Mouse (Mus musculus): ENCODE measurements around the gene Mrpl19. TPM values are rescaled to one million over a fixed set of nuclear protein-coding genes. Genes with fewer than 3 reads are reported as not detected.

The Mrpl19 gene
- polyA plus RNA-seq, 1 experiment from 2014 or later, result 41.9 TPM

DNA sequence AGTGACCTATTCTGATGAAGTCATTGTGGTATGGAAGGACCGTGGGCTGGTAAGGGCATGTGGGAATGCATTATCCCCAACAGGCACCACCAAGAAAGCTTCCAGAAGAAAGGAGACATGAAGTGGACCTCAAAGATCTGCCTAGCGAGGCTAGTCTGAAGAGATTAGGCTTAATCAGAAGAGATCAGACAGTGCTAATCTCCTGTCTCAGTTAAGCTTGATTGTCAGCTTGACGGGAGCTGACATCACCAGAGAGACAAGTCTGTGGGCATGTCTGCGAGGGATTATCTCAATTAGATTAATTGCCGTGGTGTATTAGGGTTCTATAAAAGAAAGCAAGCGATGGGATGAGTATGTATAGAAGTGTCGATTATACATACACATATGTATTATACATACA, 5.4 kb upstream of the Mrpl19 start:
- Histone ChIP-seq H3K9me3 (no peaks in the 10 kb centered on the region), H3K9ac (replicated peaks) (no peak overlapping the region), H3K4me3 (replicated peaks) (no peak overlapping the region), H3K4me2 (replicated peaks) (no peak overlapping the region), H3K36me3 (no peaks in the 10 kb centered on the region), H3K27ac (no peak overlapping the region), H3K27me3 (peaks cover 6% of the 10 kb centered on the region; the same call in 1 of the 2 replicates), H3K4me1 (replicated peaks) (no peaks in the 10 kb centered on the region)
- no peak for ATAC-seq
- 28% methylated on average over 7 of the region's 7 CpGs for WGBS

DNA sequence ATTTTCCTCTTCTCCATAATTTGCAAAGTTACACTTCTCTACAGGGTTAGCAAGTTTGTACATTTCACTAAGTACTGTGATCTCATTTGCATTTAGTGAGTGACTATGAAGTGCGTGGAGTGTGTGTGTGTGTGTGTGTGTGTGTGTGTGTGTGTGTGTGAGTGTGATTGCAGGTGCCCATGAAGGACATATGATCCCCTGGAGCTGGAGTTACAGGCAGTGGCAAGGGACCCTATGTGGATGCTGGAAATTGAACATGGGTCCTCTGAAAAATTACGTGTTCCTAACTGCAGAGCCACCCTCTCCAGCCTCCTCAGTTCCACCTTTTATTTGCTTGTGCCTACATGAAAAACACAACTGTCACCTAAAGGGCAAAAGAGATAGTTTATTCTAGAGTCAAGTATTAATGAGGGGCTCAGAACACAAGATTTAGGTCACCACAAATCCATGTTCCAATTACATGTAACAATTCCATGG, 348 bp upstream of the Mrpl19 start:
- ATAC-seq, result peak; percentile 85; the same call in 1 of the 2 replicates
- Histone ChIP-seq H3K4me2 (replicated peaks) (peak overlapping the region; percentile 77), H3K9me3 (no peaks in the 10 kb centered on the region), H3K4me3 (replicated peaks) (peak overlapping the region; percentile 92), H3K9ac (replicated peaks) (no peak overlapping the region), H3K36me3 (peaks cover 27% of the 10 kb centered on the region), H3K27me3 (peaks cover 6% of the 10 kb centered on the region; the same call in 1 of the 2 replicates), H3K27ac (no peak overlapping the region), H3K4me1 (replicated peaks) (peaks cover 10% of the 10 kb centered on the region)
- WGBS, result 47% methylated on average over 2 of the region's 2 CpGs

DNA sequence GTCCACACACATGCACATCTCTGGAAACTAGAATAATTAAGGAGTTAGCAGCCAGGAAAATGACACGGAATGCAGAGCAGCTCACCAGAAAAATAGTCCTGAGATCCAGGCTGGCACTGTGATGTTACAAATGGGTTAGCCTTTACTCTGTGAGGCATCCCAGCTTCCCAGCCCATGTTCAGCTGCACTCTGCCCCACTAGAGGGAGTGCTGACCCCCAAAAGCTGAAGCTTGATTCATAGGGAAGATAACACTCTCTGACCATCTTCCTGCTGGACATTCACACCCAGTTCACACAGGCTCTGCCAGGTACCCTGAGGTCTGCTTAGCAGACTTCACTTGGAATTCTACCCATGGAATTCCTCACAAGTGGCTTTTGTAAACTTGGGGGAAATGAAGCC, 5.5 kb downstream of the Mrpl19 start:
- no peak for ATAC-seq
- WGBS, result 89% methylated on average over 1 of the region's 1 CpGs
- no peaks in the 10 kb centered on the region for H3K9me3 ChIP-seq
- H3K4me3 ChIP-seq (replicated peaks), result no peak overlapping the region
- H3K27me3 ChIP-seq, result no peaks in the 10 kb centered on the region
- peaks cover 79% of the 10 kb centered on the region for H3K36me3 ChIP-seq
- no peak overlapping the region for H3K4me2 ChIP-seq (replicated peaks)
- peaks cover 9% of the 10 kb centered on the region for H3K4me1 ChIP-seq (replicated peaks)
- no peak overlapping the region for H3K9ac ChIP-seq (replicated peaks)
- H3K27ac ChIP-seq, result no peak overlapping the region

DNA sequence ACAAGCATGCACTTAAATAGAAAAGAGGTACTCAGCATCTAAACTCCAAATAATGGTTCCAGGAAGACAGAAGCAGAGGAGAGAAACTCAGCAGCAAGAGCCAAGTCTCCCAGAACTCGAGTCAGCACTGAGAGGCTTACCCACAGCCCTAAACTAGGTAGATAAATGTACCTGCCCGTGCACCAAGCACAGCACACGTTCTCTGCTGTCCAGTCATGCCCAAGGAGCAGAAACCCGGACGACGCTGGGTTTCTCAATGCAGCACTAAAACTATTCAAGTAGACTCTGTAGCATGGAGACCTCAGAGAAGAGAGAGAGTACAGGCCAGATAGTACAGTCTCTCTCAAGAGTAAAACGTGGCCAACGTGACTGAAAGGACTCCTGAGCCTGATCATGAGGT, 5.9 kb downstream of the Mrpl19 start:
- 94% methylated on average over 8 of the region's 8 CpGs for whole genome bisulfite sequencing
- peaks cover 83% of the 10 kb centered on the region for H3K36me3 ChIP-seq
- no peak overlapping the region for H3K4me2 ChIP-seq (replicated peaks)
- H3K27ac ChIP-seq, result no peak overlapping the region
- H3K9me3 ChIP-seq, result no peaks in the 10 kb centered on the region
- H3K27me3 ChIP-seq, result no peaks in the 10 kb centered on the region
- H3K4me1 ChIP-seq (replicated peaks), result peaks cover 5% of the 10 kb centered on the region
- H3K9ac ChIP-seq (replicated peaks), result no peak overlapping the region
- no peak overlapping the region for H3K4me3 ChIP-seq (replicated peaks)
- ATAC-seq, result no peak

DNA sequence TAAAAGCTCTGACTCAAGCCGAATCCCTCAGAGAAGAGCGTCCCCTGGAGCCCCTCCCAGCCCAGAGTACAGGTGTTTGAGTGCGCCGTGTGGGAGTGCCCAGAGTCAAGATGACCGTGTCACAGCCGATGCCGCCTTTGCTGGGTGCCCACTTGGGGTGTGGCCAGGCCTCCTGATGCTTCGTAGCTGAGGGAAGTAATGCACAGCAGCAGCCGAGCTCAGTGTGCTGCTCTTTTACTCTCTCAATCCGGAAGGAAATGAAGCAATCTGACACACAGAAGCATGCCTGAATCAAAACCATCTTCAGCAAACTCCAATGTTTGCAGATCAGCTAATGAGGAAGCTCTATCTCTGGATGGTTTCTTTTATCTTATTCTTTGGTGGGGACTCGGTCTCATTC, 7.8 kb downstream of the Mrpl19 start:
- H3K4me3 ChIP-seq (replicated peaks), result no peak overlapping the region
- no peak overlapping the region for H3K27ac ChIP-seq
- H3K9me3 ChIP-seq, result no peaks in the 10 kb centered on the region
- H3K4me2 ChIP-seq (replicated peaks), result no peak overlapping the region
- no peak overlapping the region for H3K9ac ChIP-seq (replicated peaks)
- H3K36me3 ChIP-seq, result peaks cover 86% of the 10 kb centered on the region
- ATAC-seq, result no peak
- no peaks in the 10 kb centered on the region for H3K4me1 ChIP-seq (replicated peaks)
- H3K27me3 ChIP-seq, result no peaks in the 10 kb centered on the region
- WGBS, result 92% methylated on average over 11 of the region's 11 CpGs

DNA sequence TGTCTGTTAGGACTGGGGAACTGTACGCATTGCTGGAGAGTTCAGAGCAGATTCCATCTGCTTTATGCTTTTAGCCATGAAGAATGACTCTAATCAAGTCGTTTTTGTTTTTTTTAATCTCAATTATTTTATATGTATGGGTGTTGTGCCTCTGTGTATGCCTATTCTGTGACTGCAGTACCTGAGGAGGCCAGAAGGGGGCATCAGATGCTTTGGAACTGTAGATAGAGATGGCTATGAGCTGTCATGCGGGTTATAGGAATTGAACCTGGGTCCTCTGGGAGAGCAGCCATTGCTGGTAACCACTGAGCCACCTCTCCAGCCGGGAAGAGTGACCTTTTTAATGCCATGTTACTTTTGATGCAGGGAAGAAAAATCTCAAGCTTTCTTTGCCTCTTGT, 9.4 kb downstream of the Mrpl19 start:
- peaks cover 85% of the 10 kb centered on the region for H3K36me3 ChIP-seq
- WGBS, result 96% methylated on average over 4 of the region's 4 CpGs
- no peaks in the 10 kb centered on the region for H3K9me3 ChIP-seq

DNA sequence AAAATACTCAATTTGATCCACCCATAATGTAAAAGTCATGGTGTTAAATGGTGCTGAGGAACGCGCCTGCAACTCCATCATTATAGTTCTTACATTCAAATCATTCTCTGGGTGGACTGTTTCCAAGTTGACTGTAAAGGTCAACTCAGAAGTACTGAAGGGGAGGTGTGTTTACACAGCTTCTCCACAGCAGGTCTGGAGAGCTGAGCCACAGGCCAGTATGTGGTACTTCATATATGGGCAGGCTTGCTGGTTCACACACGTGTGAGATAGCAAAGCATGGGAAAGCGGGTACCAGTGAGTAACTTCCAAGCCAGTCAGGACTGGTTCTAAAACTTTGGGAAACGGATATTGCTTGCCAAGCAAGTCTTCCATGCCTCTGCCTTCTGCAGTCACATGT, 10.6 kb downstream of the Mrpl19 start:
- H3K9ac ChIP-seq (replicated peaks), result no peak overlapping the region
- no peak overlapping the region for H3K27ac ChIP-seq
- H3K9me3 ChIP-seq, result no peaks in the 10 kb centered on the region
- H3K36me3 ChIP-seq, result peaks cover 81% of the 10 kb centered on the region
- whole genome bisulfite sequencing, result 95% methylated on average over 5 of the region's 5 CpGs
- H3K4me3 ChIP-seq (replicated peaks), result no peak overlapping the region
- no peak for ATAC-seq
- H3K4me2 ChIP-seq (replicated peaks), result no peak overlapping the region
- no peaks in the 10 kb centered on the region for H3K27me3 ChIP-seq
- H3K4me1 ChIP-seq (replicated peaks), result no peaks in the 10 kb centered on the region

More for the DNA sequence above, 9.4 kb downstream of the Mrpl19 start:
- no peak overlapping the region for H3K4me2 ChIP-seq (replicated peaks)
- no peak for ATAC-seq
- H3K4me1 ChIP-seq (replicated peaks), result no peaks in the 10 kb centered on the region
- no peaks in the 10 kb centered on the region for H3K27me3 ChIP-seq
- no peak overlapping the region for H3K9ac ChIP-seq (replicated peaks)
- H3K27ac ChIP-seq, result no peak overlapping the region
- no peak overlapping the region for H3K4me3 ChIP-seq (replicated peaks)

DNA sequence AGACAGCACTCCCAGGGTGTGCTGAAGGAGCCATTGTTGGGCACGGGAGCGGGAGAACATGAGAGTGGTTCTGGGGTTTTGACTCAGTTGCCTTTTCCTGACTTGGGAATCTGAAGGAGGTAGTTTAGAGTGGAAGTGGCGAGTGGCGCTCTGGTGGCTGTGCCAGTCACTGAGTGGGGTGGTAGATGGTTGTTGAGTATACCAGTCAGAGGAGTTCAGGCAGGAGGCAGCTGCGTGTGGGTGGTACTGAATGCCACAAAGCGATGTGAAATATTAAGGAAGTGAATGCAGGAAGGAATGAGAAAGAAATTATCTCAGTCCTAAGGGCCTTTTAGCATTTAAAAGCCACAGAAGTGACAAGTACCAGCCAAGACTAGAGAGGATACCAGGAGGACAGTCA, 18.9 kb downstream of the Mrpl19 start:
- Histone ChIP-seq H3K9ac (replicated peaks) (no peak overlapping the region), H3K27ac (no peak overlapping the region), H3K36me3 (peaks cover 76% of the 10 kb centered on the region), H3K9me3 (no peaks in the 10 kb centered on the region), H3K4me2 (replicated peaks) (no peak overlapping the region), H3K27me3 (no peaks in the 10 kb centered on the region), H3K4me3 (replicated peaks) (no peak overlapping the region), H3K4me1 (replicated peaks) (no peaks in the 10 kb centered on the region)
- 93% methylated on average over 6 of the region's 6 CpGs for WGBS
- ATAC-seq, result no peak

DNA sequence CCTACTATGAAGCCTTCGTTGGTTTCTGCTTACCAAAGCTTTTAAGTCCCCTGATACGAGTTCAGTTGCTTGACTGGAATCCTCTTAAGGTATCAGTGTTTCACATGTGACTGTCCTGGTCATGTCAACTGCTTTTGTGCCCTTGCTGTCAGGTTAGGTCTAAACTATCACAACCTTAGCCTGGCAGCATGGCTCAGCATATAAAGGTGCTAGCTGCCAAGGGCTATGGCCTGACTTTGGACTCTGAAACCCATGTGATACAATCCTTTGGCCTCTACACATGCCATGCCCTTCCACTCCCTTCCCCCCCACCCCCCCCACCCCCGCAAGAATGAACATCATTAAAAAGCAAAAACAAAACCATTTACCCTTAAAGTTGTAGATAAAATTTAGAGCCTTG, 21.3 kb downstream of the Mrpl19 start:
- H3K4me1 ChIP-seq (replicated peaks), result no peaks in the 10 kb centered on the region
- no peak overlapping the region for H3K4me3 ChIP-seq (replicated peaks)
- H3K9ac ChIP-seq (replicated peaks), result no peak overlapping the region
- H3K36me3 ChIP-seq, result peaks cover 83% of the 10 kb centered on the region
- H3K4me2 ChIP-seq (replicated peaks), result no peak overlapping the region
- no peaks in the 10 kb centered on the region for H3K9me3 ChIP-seq
- WGBS, result 92% methylated on average over 3 of the region's 3 CpGs
- ATAC-seq, result no peak
- no peaks in the 10 kb centered on the region for H3K27me3 ChIP-seq
- H3K27ac ChIP-seq, result no peak overlapping the region

DNA sequence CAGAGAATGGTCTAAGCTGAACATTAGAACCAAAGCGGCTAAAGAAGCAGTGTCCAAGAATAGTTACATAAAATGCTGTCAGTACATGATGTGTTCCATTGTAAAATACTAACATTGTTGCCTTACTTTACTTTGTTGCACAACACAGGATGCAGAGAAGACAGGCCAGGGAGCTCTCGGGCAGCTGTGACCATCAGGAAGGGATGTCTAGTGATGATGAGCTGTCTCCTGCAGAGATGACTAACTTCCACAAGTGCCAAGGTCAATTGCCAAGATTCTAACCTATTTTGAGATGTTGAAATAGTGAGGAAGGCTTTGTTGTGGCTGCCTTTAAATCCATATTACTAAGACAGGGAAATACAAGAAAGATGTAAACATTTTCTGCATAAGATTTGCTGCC, 22.5 kb downstream of the Mrpl19 start:
- no peak for ATAC-seq
- Histone ChIP-seq H3K4me3 (replicated peaks) (no peak overlapping the region), H3K27ac (no peak overlapping the region), H3K27me3 (no peaks in the 10 kb centered on the region), H3K9ac (replicated peaks) (no peak overlapping the region), H3K36me3 (peaks cover 75% of the 10 kb centered on the region), H3K4me2 (replicated peaks) (no peak overlapping the region), H3K4me1 (replicated peaks) (no peaks in the 10 kb centered on the region), H3K9me3 (no peaks in the 10 kb centered on the region)
- WGBS, result 95% methylated on average over 2 of the region's 2 CpGs

DNA sequence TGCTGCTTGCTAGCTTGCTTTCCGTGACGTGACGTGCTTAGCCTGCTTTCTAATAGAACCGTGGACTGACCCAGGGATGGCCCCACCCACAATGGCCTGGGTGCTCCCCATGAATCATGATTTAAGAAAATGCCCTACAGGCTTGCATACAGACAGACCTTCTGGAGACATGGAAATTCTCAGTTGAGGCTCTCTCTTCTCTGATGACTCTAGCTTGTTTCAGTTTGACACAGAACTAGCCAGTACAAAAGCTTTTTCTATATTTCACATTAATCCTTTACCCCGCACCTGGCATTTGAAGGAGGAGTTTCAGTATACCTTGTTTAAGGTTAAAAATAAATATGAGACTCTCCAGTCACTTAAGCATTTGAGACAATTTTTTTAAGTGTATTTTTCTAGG, 24.0 kb downstream of the Mrpl19 start:
- H3K4me2 ChIP-seq (replicated peaks), result no peak overlapping the region
- no peak for ATAC-seq
- H3K36me3 ChIP-seq, result peaks cover 74% of the 10 kb centered on the region
- H3K9ac ChIP-seq (replicated peaks), result no peak overlapping the region
- WGBS, result 94% methylated on average over 5 of the region's 5 CpGs
- no peaks in the 10 kb centered on the region for H3K27me3 ChIP-seq
- H3K4me3 ChIP-seq (replicated peaks), result no peak overlapping the region
- H3K27ac ChIP-seq, result no peak overlapping the region
- H3K4me1 ChIP-seq (replicated peaks), result no peaks in the 10 kb centered on the region
- H3K9me3 ChIP-seq, result no peaks in the 10 kb centered on the region

DNA sequence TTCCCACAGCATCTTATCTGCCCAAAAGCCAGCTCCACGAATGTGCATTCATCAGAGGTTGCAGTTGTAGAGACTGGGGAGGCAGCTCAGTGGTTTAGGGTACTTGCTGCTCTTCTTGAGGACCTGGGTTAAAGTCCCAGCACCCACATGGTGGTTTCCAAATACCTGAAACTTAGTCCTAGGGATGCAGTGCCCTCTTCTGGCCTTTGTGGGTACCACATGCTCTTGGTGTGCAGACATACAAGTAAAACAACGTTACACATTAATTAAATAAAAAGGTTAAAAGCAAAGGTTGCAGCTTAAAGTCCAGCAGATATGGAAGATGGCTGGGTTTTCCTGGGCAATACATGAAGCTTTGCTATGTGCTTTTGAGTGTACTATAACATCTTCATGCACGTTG, 32.5 kb downstream of the Mrpl19 start:
- Histone ChIP-seq H3K4me3 (replicated peaks) (no peak overlapping the region), H3K9me3 (no peaks in the 10 kb centered on the region), H3K9ac (replicated peaks) (no peak overlapping the region), H3K4me1 (replicated peaks) (no peaks in the 10 kb centered on the region), H3K36me3 (peaks cover 73% of the 10 kb centered on the region), H3K4me2 (replicated peaks) (no peak overlapping the region), H3K27ac (no peak overlapping the region), H3K27me3 (no peaks in the 10 kb centered on the region)
- no peak for ATAC-seq
- WGBS, result 96% methylated on average over 3 of the region's 3 CpGs

DNA sequence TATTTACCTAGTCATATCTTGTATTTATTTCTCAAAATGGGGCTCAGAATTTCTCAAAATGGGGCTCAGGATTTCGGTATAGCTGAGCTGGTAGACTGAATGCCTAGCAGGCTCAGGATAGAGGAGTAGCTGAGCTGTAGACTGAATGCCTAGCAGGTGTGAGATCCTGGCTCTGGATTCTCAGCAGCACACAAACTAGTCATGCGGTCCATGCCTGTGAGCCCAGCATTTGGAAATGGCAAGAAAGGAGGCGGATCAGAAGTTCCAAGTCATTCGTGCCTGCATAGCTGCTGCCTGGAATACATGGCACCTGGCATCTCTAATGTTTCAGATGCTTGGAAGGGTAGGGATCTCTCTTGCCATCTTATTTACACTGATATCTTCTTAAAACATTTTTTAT, 36.4 kb downstream of the Mrpl19 start:
- Histone ChIP-seq H3K27ac (no peak overlapping the region), H3K9me3 (no peaks in the 10 kb centered on the region), H3K4me1 (replicated peaks) (peaks cover 10% of the 10 kb centered on the region), H3K4me2 (replicated peaks) (no peak overlapping the region), H3K9ac (replicated peaks) (no peak overlapping the region), H3K27me3 (no peaks in the 10 kb centered on the region), H3K36me3 (peaks cover 62% of the 10 kb centered on the region), H3K4me3 (replicated peaks) (no peak overlapping the region)
- 92% methylated on average over 4 of the region's 4 CpGs for WGBS
- ATAC-seq, result no peak
